Mouse (Mus musculus) naive thymus-derived CD4-positive, alpha-beta T cell, adult 2 months (primary cell): Measurements from ENCODE around the gene Xkr7.
A peak's percentile ranks its signal among the peaks of the same experiment; 100 is the strongest.

ENCODE experiments used
- DNase-seq: peaks from one replicate; pipeline ENCODE4 v3.0.0-alpha.2; 2011; ENCODE audit warnings: low read depth

The Xkr7 gene

DNA sequence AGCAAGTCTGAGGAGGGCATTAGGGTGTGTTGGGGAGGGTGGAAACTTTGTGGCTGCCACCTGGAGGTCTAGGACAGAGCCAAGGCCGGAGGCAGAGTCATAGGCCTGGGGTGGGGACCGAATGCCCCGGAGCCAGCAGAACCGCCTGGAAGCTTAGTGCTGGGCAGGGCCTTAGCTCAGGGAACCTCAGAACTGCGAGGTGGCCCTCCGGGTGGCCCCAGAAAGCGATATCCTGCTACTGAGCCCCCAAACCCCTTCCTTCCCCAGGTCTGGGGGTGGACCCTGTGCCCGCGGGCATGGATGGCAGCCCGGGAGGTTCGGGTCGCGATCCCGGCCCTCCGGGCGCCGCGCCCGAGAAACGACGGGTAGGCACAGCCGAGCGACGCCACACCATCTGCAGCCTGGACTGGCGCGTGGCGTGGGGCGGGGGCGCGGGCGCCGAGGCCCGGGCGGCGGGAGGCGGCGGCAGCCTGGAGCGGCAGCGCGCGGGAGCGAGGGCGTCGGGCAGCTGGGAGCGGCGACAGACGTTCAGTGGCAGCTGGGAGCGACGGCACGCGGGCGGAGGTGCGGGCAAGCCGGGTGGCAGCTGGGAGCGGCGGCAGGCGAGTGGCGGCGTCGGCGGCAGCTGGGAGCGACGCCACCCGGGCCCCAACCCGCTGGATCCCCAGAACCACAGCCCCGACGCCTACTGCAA is 40.0 kb downstream of the Xkr7 start:
- DNase-seq: no peak

DNA sequence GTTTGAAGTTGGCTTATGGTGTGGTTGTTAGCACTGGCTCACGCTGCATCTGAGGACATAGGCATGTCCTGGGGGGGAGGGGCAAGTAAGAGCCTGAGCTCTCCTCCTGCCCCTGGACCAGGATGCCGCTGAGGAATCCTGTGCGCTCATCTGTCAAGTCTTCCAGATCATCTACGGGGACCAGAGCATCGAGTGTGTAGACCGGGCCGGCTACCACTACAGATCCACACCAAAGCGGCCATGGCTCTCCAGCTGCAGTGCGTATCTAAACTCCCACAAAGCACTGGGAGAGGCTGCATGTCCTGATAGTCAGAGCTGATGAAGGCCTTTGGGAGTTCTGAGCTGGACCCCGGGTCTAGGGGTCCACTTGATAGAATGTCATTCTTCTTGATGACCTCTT is 43.0 kb downstream of the Xkr7 start:
- no peak for DNase-seq

GRCm38 (mm10) chr2:153075961-153076360 is 44.3 kb downstream of the Xkr7 start:
- no peak for DNase-seq

- peak; percentile 92 for DNase-seq
These were observed 49.3 kb downstream of the Xkr7 start for GRCm38 (mm10) chr2:153080841-153081523.

- no peak for DNase-seq
These were observed 50.2 kb downstream of the Xkr7 start for GRCm38 (mm10) chr2:153081866-153082265.

DNA sequence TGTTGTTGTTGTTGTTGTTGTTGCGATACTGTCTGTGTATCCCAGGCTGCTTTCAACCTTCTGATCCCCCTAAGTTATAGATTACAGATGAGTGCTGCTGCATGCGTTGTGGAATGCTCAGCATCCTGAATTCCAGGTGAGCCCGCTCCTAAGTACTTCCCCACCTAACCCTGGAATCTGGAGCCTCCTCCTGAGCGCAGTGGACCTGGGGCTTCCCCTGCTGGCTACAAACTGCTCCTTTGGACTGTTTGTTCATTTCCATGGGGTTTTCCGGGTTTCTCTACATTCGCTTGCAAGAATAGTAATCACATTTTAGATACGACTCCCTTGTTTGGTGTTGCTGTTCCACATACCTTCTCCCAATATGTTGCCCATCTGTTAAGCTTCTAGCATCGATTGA is 51.6 kb downstream of the Xkr7 start:
- no peak for DNase-seq

DNA sequence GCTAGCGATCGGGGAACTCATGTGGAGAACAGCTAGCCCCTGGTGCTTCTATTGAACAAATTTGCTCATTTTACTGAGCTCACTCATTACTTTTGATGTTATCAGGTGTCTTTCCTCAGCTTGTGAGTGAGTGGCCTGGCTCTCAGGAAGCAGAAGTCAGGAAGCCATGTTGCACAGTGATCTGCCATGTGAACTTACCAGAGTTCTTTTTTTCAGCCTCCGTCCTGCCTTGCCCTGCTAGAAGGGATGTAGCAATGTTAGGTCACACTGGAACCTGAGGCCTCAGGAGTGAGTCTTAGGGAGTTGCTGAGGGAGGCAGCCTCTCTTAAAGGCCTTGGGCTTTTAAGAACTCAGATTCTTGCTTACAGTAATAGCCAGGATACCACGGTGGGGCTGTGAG is 52.2 kb downstream of the Xkr7 start:
- DNase-seq: no peak

DNA sequence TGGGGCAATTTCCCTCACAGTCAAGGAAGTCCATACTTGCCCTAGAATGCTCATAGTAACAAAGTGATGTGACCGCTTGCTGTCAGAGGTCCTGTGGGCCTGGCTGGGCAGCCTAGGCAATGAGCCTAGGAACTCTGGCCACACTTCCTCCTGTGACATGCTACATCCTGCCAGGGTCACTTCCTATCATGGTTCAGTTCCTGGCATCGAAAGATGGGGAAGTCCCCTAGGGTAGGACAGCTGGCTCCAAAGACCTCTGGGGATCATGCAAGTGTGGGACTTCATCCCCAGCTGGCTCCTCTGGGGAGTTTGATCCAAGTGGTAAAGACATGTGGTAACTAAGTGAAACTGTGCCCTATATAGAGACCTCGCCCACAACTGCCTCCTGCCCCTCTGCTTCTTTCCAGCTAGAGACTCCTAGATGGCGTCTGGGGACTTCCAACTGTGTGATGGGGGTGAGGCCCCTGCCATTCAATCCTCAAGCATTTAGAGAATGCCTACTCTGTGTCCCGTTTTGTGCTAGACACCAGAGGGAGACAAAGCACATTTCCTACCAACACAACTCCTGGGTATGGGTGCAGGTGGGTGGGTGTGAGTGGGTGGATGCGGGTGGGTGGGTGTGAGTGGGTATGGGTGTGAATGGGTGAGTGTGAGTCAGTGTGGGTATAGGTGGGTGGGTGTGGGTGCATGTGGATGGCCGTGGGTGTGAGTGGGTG is 52.8 kb downstream of the Xkr7 start:
- DNase-seq: no peak

GRCm38 (mm10) chr2:153085556-153085955 is 53.9 kb downstream of the Xkr7 start:
- DNase-seq: no peak

DNA sequence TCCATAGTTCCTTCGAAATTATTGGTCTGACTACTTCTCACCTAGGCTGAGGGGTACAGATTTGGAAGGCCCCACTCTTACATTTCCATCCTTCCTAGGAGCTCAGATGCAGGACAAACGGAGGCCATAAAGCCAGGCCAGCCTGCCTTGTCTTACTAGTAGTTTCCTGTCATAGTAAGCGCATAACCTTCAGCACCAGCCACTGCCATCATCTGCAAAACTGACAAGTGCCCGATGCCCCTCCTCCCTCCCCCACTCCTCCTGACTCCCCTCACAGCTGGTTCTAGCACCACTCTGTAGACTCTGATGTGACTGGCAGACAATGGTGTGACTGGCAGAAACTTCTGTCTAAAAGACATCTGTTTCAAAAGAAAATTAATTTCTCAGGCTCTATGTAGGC is 54.5 kb downstream of the Xkr7 start:
- no peak for DNase-seq

DNA sequence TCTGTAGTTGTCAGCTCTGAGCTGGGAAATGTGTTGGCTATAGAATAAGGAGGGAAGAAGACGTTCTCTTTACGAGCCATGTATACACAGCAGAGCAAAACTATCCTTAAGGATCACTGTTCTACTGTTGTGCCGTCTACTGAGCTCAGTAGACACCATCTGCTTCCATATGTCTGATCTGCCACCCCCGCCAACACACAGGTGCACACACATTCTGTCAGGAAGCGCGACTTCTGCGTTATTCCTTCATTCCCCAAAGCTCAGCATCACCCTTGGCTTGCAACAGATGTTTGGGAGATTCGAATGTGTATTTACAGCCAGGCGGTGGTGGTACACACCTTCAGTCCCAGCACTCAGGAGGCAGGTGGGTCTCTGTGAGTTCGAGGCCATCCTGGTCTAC is 55.4 kb downstream of the Xkr7 start:
- DNase-seq: no peak

- DNase-seq: no peak
These were observed 57.7 kb downstream of the Xkr7 start for GRCm38 (mm10) chr2:153089316-153089715.

DNA sequence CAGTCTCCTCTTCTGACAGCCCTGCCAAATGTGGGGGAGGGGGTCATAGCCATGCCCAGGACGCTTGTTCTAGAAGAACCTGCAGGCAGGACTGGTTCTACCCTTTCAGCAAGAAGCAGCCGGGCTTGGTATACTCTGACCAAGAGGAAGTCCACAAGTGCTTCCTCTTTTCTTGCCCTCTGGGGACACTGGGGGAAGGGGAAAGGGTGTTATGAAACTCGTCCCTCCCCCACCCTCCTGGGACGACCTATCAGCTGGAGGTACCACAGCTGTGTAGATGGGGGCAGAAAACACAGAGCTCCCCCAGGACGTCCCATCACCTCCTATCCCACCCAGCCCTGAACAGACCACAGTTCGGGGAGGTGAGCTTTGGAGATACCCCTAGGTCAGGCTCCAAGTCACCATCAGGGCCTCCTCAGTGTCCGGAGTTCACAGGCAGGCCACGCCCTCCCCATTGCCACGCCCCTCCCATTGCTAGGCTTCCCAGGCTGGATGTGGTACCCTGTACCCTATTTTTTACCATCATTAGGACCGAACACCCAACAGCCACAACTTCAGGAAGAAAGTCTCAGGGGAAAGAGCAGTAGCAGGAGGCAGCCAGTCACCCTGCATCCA is 59.0 kb downstream of the Xkr7 start:
- DNase-seq: no peak
